Mouse (Mus musculus): ENCODE measurements around the gene Tll1. TPM values are rescaled to one million over a fixed set of nuclear protein-coding genes. Genes with fewer than 3 reads are reported as not detected.

Gene Tll1
- polyA plus RNA-seq, 1 experiment from 2014 or later = 0.33 TPM

GRCm38 (mm10) chr8:64048556-64048955, 157.5 kb downstream of the Tll1 start:
- Histone ChIP-seq H3K27ac (replicated peaks) (no peak overlapping the region), H3K4me2 (replicated peaks; ENCODE audit: low read depth) (no peak overlapping the region), H3K27me3 (ENCODE audit: control insufficient read depth, insufficient read depth, low read length) (no peaks in the 10 kb centered on the region), H3K4me3 (ENCODE audit: low read depth, low read length) (no peak overlapping the region), H3K36me3 (ENCODE audit: control insufficient read depth, insufficient read depth, low read length) (no peaks in the 10 kb centered on the region), H3K9ac (ENCODE audit: low read length) (no peak overlapping the region), H3K4me1 (replicated peaks; ENCODE audit: control insufficient read depth, insufficient read depth) (no peaks in the 10 kb centered on the region), H3K9me3 (ENCODE audit: control insufficient read depth, low read length) (no peaks in the 10 kb centered on the region)
- TF ChIP-seq CTCF (IDR thresholded peaks at IDR 0.05; ENCODE audit: low read depth) (no peak), EP300 (optimal IDR thresholded peaks at IDR 0.05) (no peak)
- DNase-seq (ENCODE audit: low spot score) (no peak), ATAC-seq (ENCODE audit: low FRiP score, low TSS enrichment) (no peak)
- 57% methylated on average over 3 of the region's 3 CpGs for WGBS

GRCm38 (mm10) chr8:64047963-64048505, 158.0 kb downstream of the Tll1 start:
- Histone ChIP-seq H3K4me1 (replicated peaks; ENCODE audit: control insufficient read depth, insufficient read depth) (no peaks in the 10 kb centered on the region), H3K4me2 (replicated peaks; ENCODE audit: low read depth) (no peak overlapping the region), H3K9ac (ENCODE audit: low read length) (no peak overlapping the region), H3K27me3 (ENCODE audit: control insufficient read depth, insufficient read depth, low read length) (no peaks in the 10 kb centered on the region), H3K36me3 (ENCODE audit: control insufficient read depth, insufficient read depth, low read length) (no peaks in the 10 kb centered on the region), H3K9me3 (ENCODE audit: control insufficient read depth, low read length) (no peaks in the 10 kb centered on the region), H3K4me3 (ENCODE audit: low read depth, low read length) (no peak overlapping the region), H3K27ac (replicated peaks) (no peak overlapping the region)
- 36% methylated on average over 9 of the region's 9 CpGs for WGBS
- DNase-seq (ENCODE audit: low spot score) = no peak
- ATAC-seq (ENCODE audit: low FRiP score, low TSS enrichment) = no peak
- TF ChIP-seq EP300 (optimal IDR thresholded peaks at IDR 0.05) (no peak), CTCF (IDR thresholded peaks at IDR 0.05; ENCODE audit: low read depth) (no peak)

GRCm38 (mm10) chr8:64041303-64041884, 164.7 kb downstream of the Tll1 start:
- no peak for TF ChIP-seq CTCF (IDR thresholded peaks at IDR 0.05; ENCODE audit: low read depth)
- TF ChIP-seq EP300 (optimal IDR thresholded peaks at IDR 0.05) = no peak

GRCm38 (mm10) chr8:64030672-64031385, 175.2 kb downstream of the Tll1 start:
- H3K27me3 ChIP-seq (ENCODE audit: control insufficient read depth, insufficient read depth, low read length) = no peaks in the 10 kb centered on the region
- ATAC-seq (ENCODE audit: low FRiP score, low TSS enrichment) (no peak), DNase-seq (ENCODE audit: low spot score) (no peak)
- no peaks in the 10 kb centered on the region for H3K9me3 ChIP-seq (ENCODE audit: control insufficient read depth, low read length)
- WGBS = 75% methylated on average over 4 of the region's 4 CpGs
- H3K36me3 ChIP-seq (ENCODE audit: control insufficient read depth, insufficient read depth, low read length) = no peaks in the 10 kb centered on the region
- H3K4me3 ChIP-seq (ENCODE audit: low read depth, low read length) = no peak overlapping the region
- TF ChIP-seq EP300 (optimal IDR thresholded peaks at IDR 0.05) (no peak), CTCF (IDR thresholded peaks at IDR 0.05; ENCODE audit: low read depth) (no peak)
- no peak overlapping the region for H3K4me2 ChIP-seq (replicated peaks; ENCODE audit: low read depth)
- no peak overlapping the region for H3K27ac ChIP-seq (replicated peaks)
- H3K9ac ChIP-seq (ENCODE audit: low read length) = no peak overlapping the region
- H3K4me1 ChIP-seq (replicated peaks; ENCODE audit: control insufficient read depth, insufficient read depth) = no peaks in the 10 kb centered on the region

More at GRCm38 (mm10) chr8:64041303-64041884, 164.7 kb downstream of the Tll1 start:
- H3K4me2 ChIP-seq (replicated peaks; ENCODE audit: low read depth) = no peak overlapping the region
- H3K4me1 ChIP-seq (replicated peaks; ENCODE audit: control insufficient read depth, insufficient read depth) = no peaks in the 10 kb centered on the region
- H3K27ac ChIP-seq (replicated peaks) = no peak overlapping the region
- ATAC-seq (ENCODE audit: low FRiP score, low TSS enrichment) (peak; percentile 74), DNase-seq (ENCODE audit: low spot score) (no peak)
- 18% methylated on average over 6 of the region's 6 CpGs for WGBS
- H3K27me3 ChIP-seq (ENCODE audit: control insufficient read depth, insufficient read depth, low read length) = no peaks in the 10 kb centered on the region
- H3K9me3 ChIP-seq (ENCODE audit: control insufficient read depth, low read length) = no peaks in the 10 kb centered on the region
- no peaks in the 10 kb centered on the region for H3K36me3 ChIP-seq (ENCODE audit: control insufficient read depth, insufficient read depth, low read length)
- no peak overlapping the region for H3K9ac ChIP-seq (ENCODE audit: low read length)
- no peak overlapping the region for H3K4me3 ChIP-seq (ENCODE audit: low read depth, low read length)

- ATAC-seq (ENCODE audit: low FRiP score, low TSS enrichment) (no peak), DNase-seq (ENCODE audit: low spot score) (no peak)
Observed at GRCm38 (mm10) chr8:64030081-64030480, 176.0 kb downstream of the Tll1 start.

GRCm38 (mm10) chr8:64029525-64029924, 176.5 kb downstream of the Tll1 start:
- Histone ChIP-seq H3K4me3 (ENCODE audit: low read depth, low read length) (no peak overlapping the region), H3K4me1 (replicated peaks; ENCODE audit: control insufficient read depth, insufficient read depth) (no peaks in the 10 kb centered on the region), H3K27ac (replicated peaks) (no peak overlapping the region), H3K36me3 (ENCODE audit: control insufficient read depth, insufficient read depth, low read length) (no peaks in the 10 kb centered on the region), H3K27me3 (ENCODE audit: control insufficient read depth, insufficient read depth, low read length) (no peaks in the 10 kb centered on the region), H3K9ac (ENCODE audit: low read length) (no peak overlapping the region), H3K9me3 (ENCODE audit: control insufficient read depth, low read length) (no peaks in the 10 kb centered on the region), H3K4me2 (replicated peaks; ENCODE audit: low read depth) (no peak overlapping the region)
- ATAC-seq (ENCODE audit: low FRiP score, low TSS enrichment) (no peak), DNase-seq (ENCODE audit: low spot score) (no peak)
- no peak for TF ChIP-seq CTCF (IDR thresholded peaks at IDR 0.05; ENCODE audit: low read depth)
- 81% methylated on average over 3 of the region's 3 CpGs for WGBS

More at GRCm38 (mm10) chr8:64030081-64030480, 176.0 kb downstream of the Tll1 start:
- TF ChIP-seq EP300 (optimal IDR thresholded peaks at IDR 0.05) (no peak), CTCF (IDR thresholded peaks at IDR 0.05; ENCODE audit: low read depth) (no peak)
- Histone ChIP-seq H3K4me2 (replicated peaks; ENCODE audit: low read depth) (no peak overlapping the region), H3K4me1 (replicated peaks; ENCODE audit: control insufficient read depth, insufficient read depth) (no peaks in the 10 kb centered on the region), H3K36me3 (ENCODE audit: control insufficient read depth, insufficient read depth, low read length) (no peaks in the 10 kb centered on the region), H3K27me3 (ENCODE audit: control insufficient read depth, insufficient read depth, low read length) (no peaks in the 10 kb centered on the region), H3K9ac (ENCODE audit: low read length) (no peak overlapping the region), H3K4me3 (ENCODE audit: low read depth, low read length) (no peak overlapping the region), H3K9me3 (ENCODE audit: control insufficient read depth, low read length) (no peaks in the 10 kb centered on the region), H3K27ac (replicated peaks) (no peak overlapping the region)
